Mouse (Mus musculus): ENCODE results near the gene Sox5.

- TF ChIP-seq CTCF (IDR thresholded peaks at IDR 0.05; ENCODE audit: extremely low read depth, insufficient read length, insufficient replicate concordance, low read depth, low read length) (no peak), POLR2A (IDR thresholded peaks at IDR 0.05; ENCODE audit: low read depth, low read length) (no peak)
These were observed 474.1 kb downstream of the Sox5 start for GRCm38 (mm10) chr6:144307551-144308149.

Data from small intestine, adult 2 months (tissue).